Mouse (Mus musculus): ENCODE measurements around the gene Sept8. TPM values are rescaled to one million over a fixed set of nuclear protein-coding genes. Genes with fewer than 3 reads are reported as not detected.

The Sept8 gene
- polyA plus RNA-seq, 1 experiment from 2014 or later, result 16.5 TPM

- no peak overlapping the region for H3K4me2 ChIP-seq (ENCODE audit: low read depth, low read length)
- peaks cover 8% of the 10 kb centered on the region for H3K27me3 ChIP-seq (ENCODE audit: control insufficient read depth, insufficient read depth, low read depth, low read length)
- H3K9ac ChIP-seq (ENCODE audit: low read depth, low read length), result no peak overlapping the region
- ATAC-seq (ENCODE audit: low read depth), result no peak
- no peak overlapping the region for H3K27ac ChIP-seq (ENCODE audit: low read length)
- no peak overlapping the region for H3K4me3 ChIP-seq (ENCODE audit: low read depth, low read length)
- H3K4me1 ChIP-seq (ENCODE audit: control insufficient read depth, low read depth, low read length), result peaks cover 4% of the 10 kb centered on the region
- 20% methylated on average over 8 of the region's 8 CpGs for WGBS (ENCODE audit: insufficient replicate concordance)
- no peaks in the 10 kb centered on the region for H3K9me3 ChIP-seq (replicated peaks; ENCODE audit: control insufficient read depth, low read length)
- no peaks in the 10 kb centered on the region for H3K36me3 ChIP-seq (ENCODE audit: control insufficient read depth, insufficient read depth)
Measured at GRCm38 (mm10) chr11:53491954-53492401, 27.1 kb upstream of the Sept8 start.

- Histone ChIP-seq H3K36me3 (ENCODE audit: control insufficient read depth, insufficient read depth) (no peaks in the 10 kb centered on the region), H3K4me1 (ENCODE audit: control insufficient read depth, low read depth, low read length) (no peaks in the 10 kb centered on the region), H3K4me3 (ENCODE audit: low read depth, low read length) (no peak overlapping the region), H3K27ac (ENCODE audit: low read length) (no peak overlapping the region), H3K9ac (ENCODE audit: low read depth, low read length) (no peak overlapping the region), H3K27me3 (ENCODE audit: control insufficient read depth, insufficient read depth, low read depth, low read length) (no peaks in the 10 kb centered on the region), H3K4me2 (ENCODE audit: low read depth, low read length) (no peak overlapping the region), H3K9me3 (replicated peaks; ENCODE audit: control insufficient read depth, low read length) (no peaks in the 10 kb centered on the region)
- no peak; the same call in 1 of the 2 replicates for ATAC-seq (ENCODE audit: low read depth)
- WGBS (ENCODE audit: insufficient replicate concordance), result 55% methylated on average over 3 of the region's 3 CpGs
Measured at GRCm38 (mm10) chr11:53493243-53493955, 25.7 kb upstream of the Sept8 start.

- no peak overlapping the region for H3K9ac ChIP-seq (ENCODE audit: low read depth, low read length)
- WGBS (ENCODE audit: insufficient replicate concordance), result 62% methylated on average over 6 of the region's 6 CpGs
- no peak overlapping the region for H3K4me2 ChIP-seq (ENCODE audit: low read depth, low read length)
Measured at GRCm38 (mm10) chr11:53495417-53495816, 23.6 kb upstream of the Sept8 start.

GRCm38 (mm10) chr11:53496946-53497345 lies 22.1 kb upstream of the Sept8 start:
- no peak for ATAC-seq (ENCODE audit: low read depth)
- H3K9ac ChIP-seq (ENCODE audit: low read depth, low read length), result no peak overlapping the region
- H3K27ac ChIP-seq (ENCODE audit: low read length), result no peak overlapping the region
- H3K4me3 ChIP-seq (ENCODE audit: low read depth, low read length), result no peak overlapping the region
- H3K36me3 ChIP-seq (ENCODE audit: control insufficient read depth, insufficient read depth), result no peaks in the 10 kb centered on the region
- H3K27me3 ChIP-seq (ENCODE audit: control insufficient read depth, insufficient read depth, low read depth, low read length), result no peaks in the 10 kb centered on the region
- no peak overlapping the region for H3K4me2 ChIP-seq (ENCODE audit: low read depth, low read length)
- H3K4me1 ChIP-seq (ENCODE audit: control insufficient read depth, low read depth, low read length), result no peaks in the 10 kb centered on the region; the same call in 1 of the 2 replicates
- WGBS (ENCODE audit: insufficient replicate concordance), result 38% methylated on average over 6 of the region's 6 CpGs
- no peaks in the 10 kb centered on the region for H3K9me3 ChIP-seq (replicated peaks; ENCODE audit: control insufficient read depth, low read length)

More at GRCm38 (mm10) chr11:53495417-53495816, 23.6 kb upstream of the Sept8 start:
- Histone ChIP-seq H3K4me1 (ENCODE audit: control insufficient read depth, low read depth, low read length) (no peaks in the 10 kb centered on the region), H3K27ac (ENCODE audit: low read length) (no peak overlapping the region), H3K4me3 (ENCODE audit: low read depth, low read length) (no peak overlapping the region), H3K9me3 (replicated peaks; ENCODE audit: control insufficient read depth, low read length) (no peaks in the 10 kb centered on the region), H3K27me3 (ENCODE audit: control insufficient read depth, insufficient read depth, low read depth, low read length) (no peaks in the 10 kb centered on the region), H3K36me3 (ENCODE audit: control insufficient read depth, insufficient read depth) (no peaks in the 10 kb centered on the region)
- no peak for ATAC-seq (ENCODE audit: low read depth)

GRCm38 (mm10) chr11:53500569-53500968 lies 18.5 kb upstream of the Sept8 start:
- no peaks in the 10 kb centered on the region for H3K9me3 ChIP-seq (replicated peaks; ENCODE audit: control insufficient read depth, low read length)
- H3K4me3 ChIP-seq (ENCODE audit: low read depth, low read length), result no peak overlapping the region
- no peaks in the 10 kb centered on the region for H3K36me3 ChIP-seq (ENCODE audit: control insufficient read depth, insufficient read depth)
- ATAC-seq (ENCODE audit: low read depth), result no peak; the same call in 1 of the 2 replicates
- no peak overlapping the region for H3K4me2 ChIP-seq (ENCODE audit: low read depth, low read length)
- H3K9ac ChIP-seq (ENCODE audit: low read depth, low read length), result no peak overlapping the region
- H3K4me1 ChIP-seq (ENCODE audit: control insufficient read depth, low read depth, low read length), result no peaks in the 10 kb centered on the region; the same call in 1 of the 2 replicates
- H3K27ac ChIP-seq (ENCODE audit: low read length), result no peak overlapping the region
- WGBS (ENCODE audit: insufficient replicate concordance), result 13% methylated on average over 11 of the region's 11 CpGs
- H3K27me3 ChIP-seq (ENCODE audit: control insufficient read depth, insufficient read depth, low read depth, low read length), result no peaks in the 10 kb centered on the region

- no peak for ATAC-seq (ENCODE audit: low read depth)
- Histone ChIP-seq H3K27me3 (ENCODE audit: control insufficient read depth, insufficient read depth, low read depth, low read length) (no peaks in the 10 kb centered on the region), H3K27ac (ENCODE audit: low read length) (no peak overlapping the region), H3K4me1 (ENCODE audit: control insufficient read depth, low read depth, low read length) (no peaks in the 10 kb centered on the region; the same call in 1 of the 2 replicates), H3K36me3 (ENCODE audit: control insufficient read depth, insufficient read depth) (no peaks in the 10 kb centered on the region), H3K4me3 (ENCODE audit: low read depth, low read length) (no peak overlapping the region), H3K9me3 (replicated peaks; ENCODE audit: control insufficient read depth, low read length) (no peaks in the 10 kb centered on the region), H3K4me2 (ENCODE audit: low read depth, low read length) (no peak overlapping the region), H3K9ac (ENCODE audit: low read depth, low read length) (no peak overlapping the region)
- WGBS (ENCODE audit: insufficient replicate concordance), result 37% methylated on average over 8 of the region's 8 CpGs
Measured at GRCm38 (mm10) chr11:53502039-53502765, 16.9 kb upstream of the Sept8 start.

- H3K9me3 ChIP-seq (replicated peaks; ENCODE audit: control insufficient read depth, low read length), result no peaks in the 10 kb centered on the region
- no peak overlapping the region for H3K4me3 ChIP-seq (ENCODE audit: low read depth, low read length)
- no peaks in the 10 kb centered on the region; the same call in 1 of the 2 replicates for H3K4me1 ChIP-seq (ENCODE audit: control insufficient read depth, low read depth, low read length)
- 37% methylated on average over 5 of the region's 5 CpGs for WGBS (ENCODE audit: insufficient replicate concordance)
- H3K27me3 ChIP-seq (ENCODE audit: control insufficient read depth, insufficient read depth, low read depth, low read length), result no peaks in the 10 kb centered on the region
- H3K36me3 ChIP-seq (ENCODE audit: control insufficient read depth, insufficient read depth), result no peaks in the 10 kb centered on the region
- H3K27ac ChIP-seq (ENCODE audit: low read length), result no peak overlapping the region
- ATAC-seq (ENCODE audit: low read depth), result no peak
- H3K4me2 ChIP-seq (ENCODE audit: low read depth, low read length), result no peak overlapping the region
- H3K9ac ChIP-seq (ENCODE audit: low read depth, low read length), result no peak overlapping the region
Measured at GRCm38 (mm10) chr11:53503738-53504137, 15.3 kb upstream of the Sept8 start.

GRCm38 (mm10) chr11:53504376-53504775 lies 14.7 kb upstream of the Sept8 start:
- no peak overlapping the region for H3K9ac ChIP-seq (ENCODE audit: low read depth, low read length)
- H3K9me3 ChIP-seq (replicated peaks; ENCODE audit: control insufficient read depth, low read length), result no peaks in the 10 kb centered on the region
- no peak for ATAC-seq (ENCODE audit: low read depth)
- H3K4me3 ChIP-seq (ENCODE audit: low read depth, low read length), result no peak overlapping the region
- no peaks in the 10 kb centered on the region for H3K36me3 ChIP-seq (ENCODE audit: control insufficient read depth, insufficient read depth)
- H3K4me1 ChIP-seq (ENCODE audit: control insufficient read depth, low read depth, low read length), result no peaks in the 10 kb centered on the region; the same call in 1 of the 2 replicates
- H3K4me2 ChIP-seq (ENCODE audit: low read depth, low read length), result no peak overlapping the region
- 82% methylated on average over 8 of the region's 8 CpGs for WGBS (ENCODE audit: insufficient replicate concordance)
- H3K27ac ChIP-seq (ENCODE audit: low read length), result no peak overlapping the region
- H3K27me3 ChIP-seq (ENCODE audit: control insufficient read depth, insufficient read depth, low read depth, low read length), result no peaks in the 10 kb centered on the region

Data from liver, embryonic 16.5 days (tissue).